Mouse (Mus musculus) adrenal gland (tissue): ENCODE results near the gene Kazald1.
"Not testable (repeated sequence)": the region's sequence is repeated elsewhere in the genome, so short reads cannot be mapped to it uniquely, and the experiment has no call there.

Experiments used
- intact Hi-C: fragments of 180-260 bp; cut with DNase I; formaldehyde crosslinking; loops from one replicate; pipeline ENCODE4 v1.15.1; 2025
- long read RNA-seq, 2 experiments: library from polyadenylated mRNA; unstranded; transcript quantifications; one replicate each; pipeline ENCODE4 v2.0.0; 2020; ENCODE audit warnings: borderline replicate concordance in 1 of 2; ENCODE audit not compliant: insufficient replicate concordance in 1 of 2

The Kazald1 gene
- long read RNA-seq, experiment 1, transcript Kazald1-201 (5 exons, 1,380 nt) = major isoform, 5 of 16 reads
- long read RNA-seq, experiment 1, partial matches to known transcripts = 8 of 16 reads
- long read RNA-seq, experiment 1, other reads (novel, unspliced or antisense) = 3 of 16 reads
- long read RNA-seq, experiment 2, partial matches to known transcripts = 13 of 20 reads
- long read RNA-seq, experiment 2, other reads (novel, unspliced or antisense) = 4 of 20 reads

DNA sequence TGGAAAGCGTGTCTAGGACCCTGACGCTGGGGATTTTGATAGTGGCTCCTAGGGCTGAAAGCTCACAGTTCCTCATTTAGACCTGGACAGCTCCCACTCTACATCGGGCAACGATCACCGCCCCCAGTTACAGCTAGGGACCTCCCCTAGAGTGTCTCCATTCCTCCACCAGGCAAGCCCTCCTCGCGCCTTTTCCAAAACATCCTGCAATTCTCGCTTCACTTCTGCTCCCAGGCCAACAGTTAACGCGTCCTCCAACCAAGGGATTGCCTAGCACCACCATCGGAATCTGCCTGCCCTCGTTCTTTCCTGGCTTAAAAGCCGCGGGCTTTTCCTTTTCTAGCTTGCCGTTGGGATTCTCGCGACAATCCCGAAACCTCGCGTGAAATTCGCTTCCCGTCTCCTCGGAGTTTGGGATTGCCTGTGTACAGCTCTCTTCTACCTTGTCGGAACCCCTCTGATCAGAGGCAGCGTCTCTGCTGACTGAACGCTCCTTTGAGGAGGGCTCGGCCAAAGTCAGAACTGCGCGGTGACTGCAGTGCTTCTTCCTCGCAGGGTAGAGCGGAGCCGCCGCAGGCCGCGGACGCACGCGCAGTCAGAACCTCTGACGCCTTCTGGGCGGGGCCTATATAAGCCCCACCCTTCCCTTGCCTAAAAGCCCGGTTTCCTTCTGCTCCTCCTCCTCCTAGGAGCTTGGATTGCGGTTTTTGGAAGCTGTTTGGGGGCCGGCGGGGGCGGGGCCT lies at the start of gene Kazald1:
Gene Kazald1 (plus strand): TSS at position 662 of the 743 bp plus-strand sequence.
- intact Hi-C loops = no loop called here

DNA sequence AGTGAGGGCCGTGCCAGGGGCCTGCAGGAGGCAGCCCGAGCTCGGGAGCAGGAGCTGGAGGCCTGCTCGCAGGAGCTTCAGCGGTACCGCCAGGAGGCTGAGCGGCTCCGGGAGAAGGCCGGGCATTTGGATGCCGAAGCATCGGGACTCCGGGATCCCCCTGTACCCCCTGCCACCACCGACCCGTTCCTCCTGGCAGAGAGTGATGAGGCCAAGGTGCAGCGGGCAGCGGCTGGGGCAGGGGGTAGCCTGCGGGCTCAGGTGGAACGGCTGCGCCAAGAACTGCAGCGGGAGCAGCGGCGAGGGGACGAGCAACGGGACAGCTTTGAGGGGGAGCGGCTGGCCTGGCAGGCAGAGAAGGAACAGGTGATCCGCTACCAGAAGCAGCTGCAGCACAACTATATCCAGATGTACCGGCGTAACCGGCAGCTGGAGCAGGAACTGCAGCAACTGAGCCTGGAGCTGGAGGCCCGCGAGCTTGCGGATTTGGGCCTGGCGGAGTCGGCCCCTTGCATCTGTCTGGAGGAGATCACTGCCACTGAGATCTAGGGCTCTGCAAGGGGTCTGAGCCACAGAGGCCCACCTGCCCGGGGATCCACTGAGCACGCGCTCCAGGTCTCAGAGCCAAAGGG lies 49.0 kb upstream of the Kazald1 start:
- intact Hi-C loops = no loop called here

DNA sequence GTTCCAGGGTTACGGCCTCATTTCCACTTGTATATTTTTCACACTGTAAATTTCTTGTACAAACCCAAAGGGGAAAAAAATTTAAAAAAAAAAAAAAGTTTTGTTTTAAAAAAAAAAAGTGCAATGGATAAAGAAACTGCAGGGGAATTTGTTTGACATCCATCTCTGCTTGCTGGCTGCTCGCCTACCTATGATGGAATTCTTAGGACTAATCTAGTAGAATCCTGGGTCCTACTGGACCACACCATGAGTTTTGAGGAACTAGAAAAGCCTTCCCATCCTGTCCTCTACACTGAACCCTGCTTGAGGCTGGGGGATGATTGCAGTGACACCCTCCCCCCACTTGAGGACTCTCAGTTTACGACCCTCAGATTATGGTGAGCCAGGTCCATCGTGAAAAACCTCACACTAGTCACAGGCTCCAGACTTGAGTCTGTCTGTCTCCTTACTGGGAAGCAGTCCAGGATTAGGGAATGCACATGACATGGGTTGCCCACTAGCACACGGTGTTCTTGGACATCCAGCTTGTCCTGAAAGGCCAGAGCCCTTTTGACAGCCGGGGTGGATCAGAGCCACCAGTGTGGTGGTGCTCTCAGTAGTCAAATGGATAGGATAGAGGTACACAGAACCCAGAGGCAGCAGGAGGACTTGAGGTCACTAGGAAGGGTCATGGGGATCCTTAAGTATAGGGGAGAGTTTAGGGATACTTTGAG lies 47.9 kb upstream of the Kazald1 start:
- intact Hi-C loops = no loop called here

DNA sequence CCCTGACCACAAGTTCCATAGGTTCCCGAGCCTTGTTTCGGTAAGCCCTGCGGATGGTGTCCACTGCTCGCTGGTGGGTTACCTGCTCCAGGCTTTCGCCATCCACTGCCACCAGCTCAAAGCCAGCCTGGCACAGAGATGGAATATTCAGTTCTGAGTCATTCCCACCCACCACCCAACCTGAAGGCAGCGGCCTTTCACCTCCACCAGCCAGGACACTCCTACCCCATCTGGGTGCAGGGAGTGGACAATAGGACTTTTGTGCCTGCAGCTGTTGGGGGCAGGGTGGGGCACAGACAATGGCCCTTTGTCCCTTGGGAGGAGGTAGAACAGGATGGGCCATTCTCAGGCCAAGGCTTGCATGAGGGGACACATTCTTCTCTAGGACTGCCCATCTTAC lies 47.2 kb upstream of the Kazald1 start:
- intact Hi-C loops = no loop called here

DNA sequence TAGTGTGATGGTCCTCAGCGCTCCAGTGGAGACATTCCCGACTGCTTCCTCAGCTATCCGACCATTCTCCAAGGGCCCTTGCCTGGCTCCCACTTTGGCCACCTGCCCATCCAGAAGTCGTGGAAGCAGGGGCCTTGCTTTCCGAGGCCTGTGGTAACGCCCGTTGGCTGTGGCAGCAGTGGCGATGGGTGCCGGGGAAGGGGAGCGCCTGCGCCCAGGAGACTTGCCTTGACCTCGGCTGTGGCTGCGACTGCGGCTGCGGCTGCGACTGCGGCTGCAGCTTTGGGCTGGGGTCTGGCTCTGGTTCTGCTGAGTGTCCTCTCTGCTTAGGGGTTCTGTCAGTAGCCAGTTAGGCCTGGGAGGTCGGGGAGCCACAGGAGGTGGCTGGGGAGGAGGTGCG lies 46.3 kb upstream of the Kazald1 start:
- intact Hi-C loops = no loop called here

DNA sequence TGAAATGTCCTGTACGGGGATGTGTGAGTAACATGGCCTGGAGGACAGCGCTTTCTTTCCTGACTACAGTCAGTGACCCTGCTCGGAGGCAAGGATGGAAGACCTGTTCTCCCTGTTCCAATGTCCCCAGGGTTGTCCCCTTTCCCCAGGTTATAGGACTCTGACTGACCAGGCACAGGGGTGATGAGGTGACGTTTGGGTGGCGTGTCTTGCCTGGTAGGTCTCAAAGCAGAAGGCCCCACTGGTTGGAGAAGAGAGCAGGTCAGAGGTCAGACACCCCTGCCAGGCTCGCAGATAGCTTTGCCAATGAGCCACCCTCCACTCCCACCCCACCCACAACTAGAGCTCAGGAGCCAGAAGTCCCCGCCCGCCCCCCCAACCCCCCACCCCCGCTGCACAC lies 45.5 kb upstream of the Kazald1 start:
- intact Hi-C loops = no loop called here

DNA sequence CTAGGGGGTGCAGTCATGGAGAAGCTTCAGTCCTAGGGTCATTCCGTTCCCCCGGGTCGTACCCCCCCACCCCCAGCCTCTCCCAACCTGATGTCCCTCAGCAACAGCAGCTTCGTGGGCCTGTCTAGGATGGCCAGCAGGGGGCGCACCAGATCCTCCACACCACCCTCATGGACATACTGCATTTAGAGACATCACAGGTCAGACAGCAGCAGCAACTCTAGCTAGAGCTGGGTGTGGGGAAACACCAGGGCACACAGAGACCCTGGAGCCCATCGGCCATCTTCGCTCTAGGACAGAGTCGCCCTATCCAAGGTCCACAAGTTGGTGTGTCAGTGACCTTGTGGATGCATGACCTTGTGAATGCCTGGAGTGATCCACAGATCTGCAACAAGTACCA lies 44.9 kb upstream of the Kazald1 start:
- intact Hi-C loops = loop anchor here (2.0 kb wide), 1 partner anchor 17 kb away; no protein-coding TSS in a partner anchor

DNA sequence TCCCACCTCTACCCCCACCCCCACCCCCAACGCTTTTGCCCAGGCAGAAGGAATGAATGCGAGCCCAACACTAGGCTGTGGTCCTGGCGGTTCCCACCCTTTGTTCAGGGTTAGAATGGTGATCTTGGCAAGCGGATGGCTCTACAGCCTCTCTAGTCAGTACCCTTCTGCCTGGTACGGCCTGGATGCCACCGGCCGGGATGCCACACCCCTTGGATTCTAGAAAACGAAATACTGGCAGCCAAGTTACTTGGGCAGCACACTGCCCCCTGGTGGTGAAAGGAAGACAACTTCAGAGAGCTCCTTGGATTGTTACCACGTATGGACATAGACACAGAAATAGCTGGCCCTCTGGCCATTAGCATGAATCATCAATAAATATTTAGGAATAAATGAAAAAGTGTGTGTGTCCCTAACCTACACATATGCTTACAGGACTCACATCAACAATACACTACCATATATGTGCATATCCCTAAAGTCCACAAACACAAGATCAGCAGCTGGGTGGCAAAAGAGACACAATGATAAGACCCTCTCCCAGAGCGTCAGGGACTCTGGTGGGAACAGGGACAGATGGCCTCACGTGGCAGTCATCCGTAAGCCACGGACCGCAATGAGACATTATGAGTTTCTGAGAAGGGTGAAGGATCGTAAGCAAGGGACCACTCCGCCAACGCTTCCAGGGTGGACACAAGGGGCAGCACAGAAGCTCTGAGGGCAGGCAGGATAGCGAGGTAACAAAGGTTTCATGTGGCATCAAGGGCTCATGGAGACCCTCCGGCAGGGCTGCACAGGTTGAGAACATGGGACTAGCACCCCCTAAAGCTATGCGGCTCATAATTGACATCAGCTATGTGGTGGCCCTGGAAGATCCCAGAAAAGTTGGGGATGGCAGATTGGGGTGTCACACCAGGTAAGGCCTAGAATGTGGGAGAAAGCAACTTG lies 44.0 kb upstream of the Kazald1 start:
- intact Hi-C loops = loop anchor here (2.0 kb wide), 1 partner anchor 18 kb away; no protein-coding TSS in a partner anchor

DNA sequence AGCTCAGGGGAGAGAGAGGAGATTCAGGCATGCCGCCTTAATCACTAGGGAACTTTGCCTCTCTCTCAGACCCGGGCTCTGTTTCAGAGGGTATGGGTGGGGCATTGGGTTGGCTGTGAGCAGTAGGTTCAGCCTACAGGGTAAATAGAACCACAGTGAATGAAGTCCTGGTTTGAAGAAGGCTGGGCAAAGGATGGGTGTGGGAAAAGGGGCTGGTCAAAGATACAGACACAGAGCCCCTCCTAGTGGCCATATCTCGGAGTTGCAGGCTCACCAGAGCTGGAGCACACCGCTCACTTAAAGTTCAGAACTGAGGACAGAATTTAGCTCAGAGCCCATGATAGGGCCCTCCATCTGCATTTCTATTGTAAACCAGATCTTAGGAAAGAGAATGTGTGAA lies 43.3 kb upstream of the Kazald1 start:
- intact Hi-C loops = loop anchor here (2.0 kb wide), 1 partner anchor 19 kb away; no protein-coding TSS in a partner anchor

DNA sequence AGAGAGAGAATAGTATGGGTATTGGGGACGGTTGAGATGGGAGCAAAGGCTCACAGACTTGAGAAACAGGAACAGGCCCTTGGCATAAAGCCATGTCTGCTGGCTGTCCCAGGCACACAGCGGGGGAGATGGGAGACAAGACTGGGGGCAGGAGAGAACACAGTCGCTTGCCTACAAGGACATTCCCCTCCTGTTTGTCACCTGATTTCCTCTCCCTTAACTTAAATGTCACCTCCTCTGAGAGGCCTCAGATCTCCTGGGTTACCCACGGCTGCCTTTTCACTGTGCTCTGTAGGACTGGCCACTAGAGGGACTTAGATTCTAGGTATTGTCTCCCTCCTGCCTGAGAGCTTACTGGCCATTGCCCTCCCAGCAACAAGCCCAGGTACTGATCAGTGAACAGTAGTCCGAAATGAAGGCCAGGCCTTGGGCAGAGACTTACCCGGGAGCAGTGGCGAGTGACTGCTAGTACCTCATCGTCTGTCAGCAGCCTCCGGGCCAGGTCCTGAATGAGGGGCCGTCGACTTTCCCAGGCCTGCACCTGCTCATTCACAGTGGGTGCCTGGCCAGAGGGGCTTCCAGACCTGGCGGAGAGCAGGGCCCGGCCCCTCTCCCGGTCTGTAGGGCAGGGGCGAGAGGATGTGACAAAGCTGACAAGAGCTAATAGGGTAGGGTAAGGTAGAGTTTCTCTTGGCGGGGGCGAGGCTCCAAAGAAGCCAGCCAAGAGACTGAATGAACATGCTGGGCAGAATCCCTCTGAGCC lies 42.3 kb upstream of the Kazald1 start:
- intact Hi-C loops = no loop called here

DNA sequence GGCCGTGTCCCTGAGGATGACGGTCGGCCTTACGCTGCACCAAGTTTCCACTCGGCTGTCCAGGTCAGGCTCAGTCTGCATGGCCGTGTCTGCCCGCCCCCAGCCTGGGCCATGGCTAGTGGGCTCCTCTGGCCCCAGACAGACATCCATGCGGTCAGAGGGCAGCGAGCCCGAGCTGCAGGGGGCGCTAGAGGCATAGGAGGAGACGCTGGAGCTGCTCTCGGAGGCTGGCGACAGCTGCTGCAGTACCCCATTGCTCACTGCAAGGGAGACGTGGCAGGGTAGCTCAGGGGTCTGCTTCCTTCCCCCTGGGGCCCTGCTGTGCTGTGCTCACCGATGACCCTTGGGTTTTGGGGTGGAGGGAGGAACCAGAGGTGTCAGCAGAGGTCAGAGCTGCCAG lies 38.2 kb upstream of the Kazald1 start:
- intact Hi-C loops = no loop called here

DNA sequence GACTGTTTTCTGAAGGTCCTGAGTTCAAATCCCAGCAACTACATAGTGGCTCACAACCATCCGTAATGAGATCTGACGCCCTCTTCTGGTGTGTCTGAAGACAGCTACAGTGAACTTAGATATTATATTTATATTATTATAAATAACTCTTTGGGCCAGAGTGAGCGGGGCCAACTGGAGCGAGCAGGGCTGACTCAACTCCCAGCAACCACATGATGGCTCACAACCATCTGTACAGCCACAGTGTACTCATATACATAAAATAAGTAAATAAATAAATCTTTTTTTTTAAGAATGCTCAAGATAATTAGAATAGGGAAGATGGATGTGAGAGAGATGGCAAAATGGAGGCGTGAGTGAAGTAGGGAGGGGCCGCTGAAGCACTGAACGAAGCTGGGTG lies 36.8 kb upstream of the Kazald1 start:
- intact Hi-C loops = not testable (repeated sequence)

DNA sequence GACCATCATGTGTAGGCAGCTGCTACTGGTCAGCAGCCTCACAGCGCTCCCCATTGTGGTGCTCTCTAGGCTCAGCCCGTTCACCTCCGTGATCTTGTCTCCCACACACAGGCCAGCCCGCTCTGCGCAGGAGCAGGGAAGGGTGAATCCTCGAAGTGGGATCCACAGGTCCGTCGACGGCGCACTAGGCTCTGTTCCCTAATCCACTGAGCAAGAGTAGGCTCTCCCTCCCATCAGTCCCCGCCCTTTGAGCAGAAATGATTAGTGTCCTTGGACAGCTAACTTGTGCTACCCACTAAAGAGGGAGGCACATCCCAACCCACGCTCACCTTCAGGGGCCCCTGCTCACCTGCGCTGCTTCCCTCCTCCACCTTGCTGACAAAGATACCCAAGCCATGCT lies 34.8 kb upstream of the Kazald1 start:
- intact Hi-C loops = loop anchor here (5.0 kb wide), 1 partner anchor 38 kb away; no protein-coding TSS in a partner anchor

DNA sequence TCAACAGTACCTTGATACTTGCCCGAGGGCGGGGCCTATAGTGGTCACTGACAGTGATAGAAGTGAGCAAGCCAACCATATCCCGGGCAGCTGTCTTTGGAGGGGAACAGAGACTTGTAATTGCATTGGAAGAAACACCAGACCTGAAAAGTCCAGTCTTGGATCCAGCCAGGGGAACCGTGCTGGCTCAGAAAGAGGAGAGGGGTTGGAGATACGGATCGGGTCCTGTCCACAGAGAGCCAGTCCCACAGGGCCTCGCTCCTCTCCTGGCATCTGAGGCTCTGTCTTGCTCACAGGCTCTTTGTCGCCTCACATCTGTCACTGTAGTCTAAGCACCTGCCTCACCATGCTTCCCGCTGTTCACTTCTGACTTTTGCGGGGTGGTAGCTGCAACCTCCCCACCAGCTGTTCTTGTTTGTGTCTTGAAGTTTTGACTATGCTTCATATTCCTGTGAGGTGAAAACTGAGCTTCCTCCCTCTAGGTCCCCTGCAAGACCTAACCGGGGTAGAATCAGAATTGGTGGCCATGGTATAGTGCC lies 30.6 kb upstream of the Kazald1 start:
- intact Hi-C loops = loop anchor here (5.0 kb wide), 1 partner anchor 42 kb away; no protein-coding TSS in a partner anchor

DNA sequence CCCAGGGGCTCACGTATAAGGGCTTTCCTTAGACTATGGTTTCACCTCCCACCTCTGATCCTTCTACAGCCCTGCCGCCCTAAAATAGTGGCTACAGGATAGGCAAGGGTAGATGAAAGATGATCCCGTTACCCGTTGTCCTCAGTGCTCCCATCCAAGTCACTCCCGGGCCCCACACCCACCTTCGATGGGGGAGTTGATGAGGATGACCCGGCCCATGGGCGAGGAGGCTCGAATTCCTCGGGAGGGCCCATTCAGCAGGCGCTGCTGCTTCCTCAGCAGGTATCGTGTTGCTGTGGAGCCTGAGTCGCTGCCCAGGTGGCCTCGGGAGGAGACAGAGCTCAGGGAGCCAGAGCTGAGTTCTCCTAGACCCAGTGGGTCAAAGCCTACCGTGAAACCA lies 29.8 kb upstream of the Kazald1 start:
- intact Hi-C loops = no loop called here

DNA sequence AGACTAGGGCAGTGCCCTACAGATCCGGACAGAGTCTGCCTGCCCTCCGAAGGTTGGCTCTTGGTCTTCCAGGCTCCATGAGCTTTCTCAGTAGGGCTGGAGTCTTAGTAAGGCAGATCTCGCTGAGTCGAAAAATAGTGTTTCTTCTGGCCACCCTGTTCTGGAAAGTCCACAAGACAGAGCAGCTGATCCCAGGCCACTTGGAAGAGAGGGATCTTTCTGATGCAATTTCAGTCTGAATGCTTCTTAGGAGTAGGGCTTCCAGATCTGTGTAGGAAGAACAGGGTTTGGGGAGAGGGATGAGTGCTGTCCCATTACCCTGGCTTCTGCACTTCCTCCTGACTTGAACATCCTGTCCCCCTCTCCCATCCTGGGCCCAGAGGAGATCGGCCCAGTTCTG lies 29.4 kb upstream of the Kazald1 start, which contains the start of gene Pdzd7:
Gene Pdzd7 (minus strand): TSS at position 67 of the 400 bp plus-strand sequence.
- intact Hi-C loops = no loop called here

DNA sequence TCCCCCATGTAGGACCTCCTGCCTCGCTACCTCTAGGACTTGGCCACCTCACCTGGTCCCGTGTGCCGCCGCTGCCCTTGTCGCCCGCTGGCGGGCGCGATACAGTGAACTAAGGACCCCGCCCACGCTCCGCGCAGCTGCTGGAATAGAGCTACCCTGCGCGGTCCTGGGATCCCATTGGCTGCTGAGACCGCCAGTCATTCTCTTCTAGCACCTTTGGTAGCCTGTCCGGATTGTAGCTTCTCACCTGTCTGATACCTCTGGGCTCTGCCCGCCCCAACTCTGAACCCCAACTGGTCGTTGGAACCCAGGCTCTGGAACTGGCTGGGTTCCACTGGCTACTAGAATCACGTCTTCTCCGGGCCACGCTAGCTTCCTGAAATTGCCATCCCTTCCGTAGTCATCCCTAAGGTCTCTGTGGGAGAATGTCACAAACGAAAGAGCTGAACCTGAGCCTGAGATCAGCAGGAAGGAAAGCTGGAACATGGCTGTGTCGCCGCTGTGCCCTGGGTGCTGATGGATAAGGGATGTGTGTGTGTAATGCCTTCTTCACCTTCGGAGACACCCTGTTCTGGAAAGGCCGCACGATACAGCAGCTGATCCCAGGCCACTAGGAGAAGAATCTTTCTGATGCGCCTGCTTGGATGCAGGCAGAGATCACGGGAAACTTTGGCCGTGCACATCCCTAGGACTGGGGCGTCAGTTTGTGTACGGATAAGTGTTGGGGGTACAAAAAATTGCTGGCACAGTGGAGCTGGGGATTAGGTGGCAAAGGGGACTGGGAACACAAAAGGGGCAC lies 28.3 kb upstream of the Kazald1 start:
- intact Hi-C loops = no loop called here

DNA sequence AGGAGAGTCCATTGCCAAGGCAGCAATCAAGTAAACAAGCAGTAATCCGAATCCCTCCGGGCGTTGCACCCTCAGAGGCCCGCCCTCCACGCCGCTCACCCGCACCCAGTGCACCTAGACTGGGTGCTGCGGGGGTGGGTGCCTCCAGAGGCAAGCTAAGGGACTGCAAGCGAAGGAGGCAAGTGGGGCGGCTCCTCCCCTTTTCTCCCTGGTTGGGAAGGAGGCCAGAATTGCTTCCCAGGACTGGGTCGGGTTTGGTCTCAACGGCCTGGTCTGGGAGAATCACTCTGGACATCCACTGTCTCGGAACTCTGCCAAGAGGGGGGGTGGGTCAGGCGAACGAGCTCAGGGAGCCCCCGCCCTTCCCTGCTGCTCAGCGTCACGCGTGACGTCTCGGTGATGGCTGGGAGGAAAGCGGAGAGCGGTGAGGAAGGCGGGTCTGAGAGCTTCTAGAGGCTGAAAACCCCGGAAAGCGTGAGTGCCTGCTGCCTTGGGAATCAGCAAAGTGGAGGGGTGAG lies 27.6 kb upstream of the Kazald1 start, which contains the start of gene Sfxn3:
Gene Sfxn3 (plus strand): TSS at position 87 of the 518 bp plus-strand sequence.
- intact Hi-C loops = no loop called here
